Mouse (Mus musculus): Measurements from ENCODE around the gene Gm12394.
"Not testable (repeated sequence)": the region's sequence is repeated elsewhere in the genome, so short reads cannot be mapped to it uniquely, and the experiment has no call there.

DNA sequence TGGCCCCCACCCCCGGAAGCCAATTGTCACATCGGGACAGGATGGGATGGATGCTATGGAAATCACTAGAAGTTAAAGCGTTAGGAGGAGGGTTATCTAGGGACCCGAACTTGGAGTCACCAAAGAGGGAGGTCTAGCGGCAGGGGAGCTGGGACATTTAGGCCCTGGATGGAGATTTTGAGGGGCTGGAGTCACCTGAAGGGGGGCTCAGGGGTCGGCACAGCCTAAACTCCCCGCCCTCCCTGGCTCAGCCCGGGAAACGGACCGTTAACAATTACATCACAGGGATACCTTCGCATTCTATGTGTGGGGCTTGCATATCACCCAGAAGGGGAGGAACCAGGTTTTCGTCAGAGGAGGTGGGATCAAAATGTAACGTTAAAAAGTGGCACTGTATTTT is 121.3 kb downstream of the Gm12394 start, which contains the start of gene 4930578G10Rik:
- not testable (repeated sequence) for TF ChIP-seq CTCF, EP300 (IDR thresholded peaks at IDR 0.05; ENCODE audit: low read depth)

Measured in liver, embryonic 14.5 days (tissue).